Mouse (Mus musculus): ENCODE measurements around the gene Hivep3.

DNA sequence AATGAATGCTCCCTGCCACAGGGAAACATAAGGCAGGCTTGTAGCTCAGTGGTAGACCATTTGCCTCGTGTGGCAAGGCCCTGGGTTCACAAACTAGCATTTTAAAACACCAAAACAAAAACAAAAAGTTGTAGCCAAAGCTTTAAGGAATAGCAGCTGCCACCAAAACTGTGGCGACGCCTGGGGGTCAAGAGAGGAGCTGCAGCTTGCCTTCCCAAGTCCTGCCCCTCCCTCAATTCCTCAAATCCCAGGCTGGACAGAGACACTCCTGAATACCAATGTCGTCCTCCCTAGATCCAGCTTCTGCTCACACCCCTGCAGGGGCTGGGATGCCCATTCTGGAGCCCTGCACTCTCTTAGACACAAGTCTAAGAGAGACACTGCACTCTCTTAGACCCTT lies 453.4 kb downstream of the Hivep3 start:
- TF ChIP-seq E2F4 (IDR thresholded peaks at IDR 0.05; ENCODE audit: insufficient read depth) (no peak), POLR2A (IDR thresholded peaks at IDR 0.05; ENCODE audit: insufficient read length, low read depth) (no peak), USF1 (IDR thresholded peaks at IDR 0.05; ENCODE audit: low read depth) (no peak)

Measured in myocyte (in vitro differentiated cells).